Mouse (Mus musculus) CH12.LX (cell line): ENCODE data around the gene Bach2. TPM values are rescaled to one million over a fixed set of nuclear protein-coding genes. Genes with fewer than 3 reads are reported as not detected.

ENCODE experiments used
- DNase-seq: peaks from one replicate; pipeline ENCODE4 v3.0.0-alpha.2; 2013; ENCODE audit errors: extremely low read depth
- H3K27ac ChIP-seq: 2 replicates; pipeline ENCODE4 v1.5.1; 2012; ENCODE audit warnings: low read depth, mild to moderate bottlenecking, control low read depth, moderate library complexity; ENCODE audit not compliant: insufficient read depth
- H3K27me3 ChIP-seq: replicated peaks from 2 replicates; pipeline ENCODE3; 2012; ENCODE audit warnings: inconsistent platforms
- H3K36me3 ChIP-seq, 2 experiments: replicated peaks in 1 of 2; 2 replicates each; pipeline versions ENCODE3 to v1.6.1; 2012; ENCODE audit warnings: inconsistent platforms in 1 of 2, low read length in 1 of 2, mild to moderate bottlenecking in 1 of 2, mixed read lengths in 1 of 2, moderate library complexity in 1 of 2; ENCODE audit not compliant: control insufficient read depth in 1 of 2, insufficient read depth in 1 of 2
- H3K4me1 ChIP-seq, 2 experiments: 2 replicates each; pipeline ENCODE4 v1.6.1; 2012; ENCODE audit warnings: inconsistent platforms in 1 of 2, moderate library complexity in 1 of 2; ENCODE audit not compliant: insufficient read depth in 2 of 2, control insufficient read depth in 1 of 2
- H3K4me2 ChIP-seq: 2 replicates; pipeline ENCODE4 v1.6.1; 2012; ENCODE audit warnings: low read depth, mild to moderate bottlenecking, control low read depth; ENCODE audit not compliant: poor library complexity, insufficient read depth, severe bottlenecking
- H3K4me3 ChIP-seq, 3 experiments: fragments of 150-350 bp in 1 of 3; sonication (generic) in 1 of 3; replicated peaks in 1 of 3; 2 replicates each; pipeline versions ENCODE3 to v1.5.1; 2011 to 2012; ENCODE audit warnings: low read depth in 2 of 3, low read length in 2 of 3, mild to moderate bottlenecking in 2 of 3, moderate library complexity in 2 of 3, control low read depth in 1 of 3, improper control_type of control experiment in 1 of 3, inconsistent platforms in 1 of 3, mixed read lengths in 1 of 3; ENCODE audit not compliant: poor library complexity in 1 of 3
- H3K79me2 ChIP-seq: replicated peaks from 2 replicates; pipeline ENCODE4 v1.6.1; 2012; ENCODE audit warnings: mild to moderate bottlenecking, moderate library complexity; ENCODE audit not compliant: control insufficient read depth, poor library complexity, insufficient read depth, severe bottlenecking; ENCODE audit errors: extremely low read depth
- H3K9ac ChIP-seq: 2 replicates; pipeline ENCODE4 v1.6.1; 2012; ENCODE audit warnings: low read depth, mild to moderate bottlenecking, control low read depth, moderate library complexity; ENCODE audit not compliant: insufficient read depth
- H3K9me3 ChIP-seq: replicated peaks from 2 replicates; pipeline ENCODE3; 2012; ENCODE audit warnings: low read length, inconsistent platforms, mixed read lengths
- BHLHE40 ChIP-seq: IDR thresholded peaks from 2 replicates; pipeline ENCODE4 v1.6.1; 2011; ENCODE audit warnings: mild to moderate bottlenecking, low read depth, low read length, improper control_type of control experiment
- CHD2 ChIP-seq: IDR thresholded peaks from 2 replicates; pipeline ENCODE4 v1.6.1; 2011; ENCODE audit warnings: low read length, improper control_type of control experiment
- E2F4 ChIP-seq: IDR thresholded peaks from 2 replicates; pipeline ENCODE4 v1.6.1; 2011; ENCODE audit warnings: low read depth, low read length, improper control_type of control experiment; ENCODE audit not compliant: insufficient replicate concordance
- GABPA ChIP-seq: IDR thresholded peaks from 2 replicates; pipeline ENCODE4 v1.6.1; 2012; ENCODE audit warnings: low read depth, low read length, improper control_type of control experiment, inconsistent platforms; ENCODE audit not compliant: insufficient replicate concordance
- KAT2A ChIP-seq: IDR thresholded peaks from 2 replicates; pipeline ENCODE4 v1.6.1; 2012; ENCODE audit warnings: low read length, improper control_type of control experiment, inconsistent platforms; ENCODE audit not compliant: insufficient replicate concordance
- MAX ChIP-seq: IDR thresholded peaks from 2 replicates; pipeline ENCODE4 v1.6.1; 2011; ENCODE audit warnings: low read length, improper control_type of control experiment
- MAZ ChIP-seq: IDR thresholded peaks from 2 replicates; pipeline ENCODE4 v1.6.1; 2012; ENCODE audit warnings: low read depth, mild to moderate bottlenecking, inconsistent platforms, low read length, improper control_type of control experiment, moderate library complexity
- NELFE ChIP-seq: IDR thresholded peaks from 2 replicates; pipeline ENCODE4 v1.6.1; 2011; ENCODE audit warnings: low read depth, low read length, improper control_type of control experiment
- NRF1 ChIP-seq: IDR thresholded peaks from 2 replicates; pipeline ENCODE4 v1.6.1; 2014; ENCODE audit warnings: low read depth, mild to moderate bottlenecking, inconsistent platforms, low read length, improper control_type of control experiment, moderate library complexity
- PAX5 ChIP-seq: IDR thresholded peaks from 2 replicates; pipeline ENCODE4 v1.6.1; 2012; ENCODE audit warnings: low read length, inconsistent platforms, mixed read lengths
- POLR2AphosphoS2 ChIP-seq: IDR thresholded peaks from 2 replicates; pipeline ENCODE4 v1.6.1; 2011; ENCODE audit warnings: low read depth, low read length, improper control_type of control experiment
- SMC3 ChIP-seq: IDR thresholded peaks from 2 replicates; pipeline ENCODE4 v1.6.1; 2011; ENCODE audit warnings: low read depth, low read length, improper control_type of control experiment
- UBTF ChIP-seq: IDR thresholded peaks from 2 replicates; pipeline ENCODE4 v1.6.1; 2012; ENCODE audit warnings: low read depth, mild to moderate bottlenecking, inconsistent platforms, low read length, improper control_type of control experiment, moderate library complexity
- ZC3H11A ChIP-seq: IDR thresholded peaks from 2 replicates; pipeline ENCODE4 v1.6.1; 2012; ENCODE audit warnings: low read depth, mild to moderate bottlenecking, inconsistent platforms, low read length, improper control_type of control experiment
- ZKSCAN1 ChIP-seq: IDR thresholded peaks from 2 replicates; pipeline ENCODE4 v1.6.1; 2012; ENCODE audit warnings: low read depth, inconsistent platforms, low read length, improper control_type of control experiment, borderline replicate concordance
- ZMIZ1 ChIP-seq: IDR thresholded peaks from 2 replicates; pipeline ENCODE4 v1.6.1; 2012; ENCODE audit warnings: low read depth, mild to moderate bottlenecking, inconsistent platforms, low read length, improper control_type of control experiment
- ZNF384 ChIP-seq: IDR thresholded peaks from 2 replicates; pipeline ENCODE4 v1.6.1; 2012; ENCODE audit warnings: low read depth, low read length, improper control_type of control experiment, inconsistent platforms
- dilution Hi-C: fragments of 300-500 bp; cut with MboI; formaldehyde crosslinking; loops from 2 replicates; pipeline ENCODE4 v1.14.3; 2020; ENCODE audit warnings: low sequenced_read_pairs; ENCODE audit not compliant: extremely low pct_unique_long_range_greater_than_20kb, extremely low pct_ligation_motif_present
- in situ Hi-C: fragments of 300-500 bp; cut with MboI; formaldehyde crosslinking; loops from 3 replicates; pipeline ENCODE4 v1.14.3; 2019; ENCODE audit warnings: low sequenced_read_pairs, low pct_ligation_motif_present, low pct_unique_long_range_greater_than_20kb, mixed read lengths
- polyA plus RNA-seq: library from polyadenylated mRNA; unstranded; fragments of >175 nt; gene quantifications from 2 replicates; pipeline ENCODE4 v1.2.1, GENCODE M21; 2012; ENCODE audit warnings: low read depth; ENCODE audit not compliant: insufficient read length
- total RNA-seq, 2 experiments: library from RNA; depleted of rRNA; stranded (reverse); fragments of 300-350 nt in 1 of 2; fragments of >200 nt in 1 of 2; gene quantifications; 2 replicates each; pipeline ENCODE4 v1.2.3; 2012 to 2014

Gene Bach2
- total and polyA plus RNA-seq, 3 experiments = 0.11 TPM; not detected in 2

DNA sequence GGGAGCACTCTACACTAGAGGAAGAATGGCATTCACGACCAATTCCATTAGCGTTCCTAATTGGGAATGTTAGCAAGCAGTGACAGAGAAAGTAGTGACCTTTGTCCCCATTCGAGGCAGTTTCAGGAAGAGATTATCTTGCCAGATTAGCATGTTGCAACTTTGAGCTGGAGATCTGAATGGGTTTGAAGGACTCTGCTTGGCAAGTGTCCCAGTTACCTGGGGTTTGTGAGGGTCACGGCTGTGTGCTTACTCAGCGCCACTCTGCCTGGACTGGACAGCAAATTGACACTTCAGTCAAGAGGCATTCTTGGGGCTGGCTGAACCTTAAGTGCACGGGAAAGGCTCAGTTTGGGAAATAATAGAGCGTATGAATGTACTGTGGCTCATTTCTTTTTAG, 8.2 kb downstream of the Bach2 start:
- Histone ChIP-seq H3K4me1 (peaks cover 11 to 35% of the 10 kb centered on the region in 2 experiments), H3K36me3 (no peaks in the 10 kb centered on the region), H3K4me2 (no peak overlapping the region), H3K4me3 (no peak overlapping the region), H3K9me3 (no peaks in the 10 kb centered on the region), H3K27ac (no peak overlapping the region), H3K27me3 (peaks cover 13% of the 10 kb centered on the region), H3K79me2 (no peaks in the 10 kb centered on the region), H3K9ac (no peak overlapping the region)
- no peak for DNase-seq
- in situ Hi-C loops = loop anchor here (10.0 kb wide), 1 partner anchor 192 kb away; no protein-coding TSS in a partner anchor
- dilution Hi-C loops = no loop called here
- no peak for TF ChIP-seq PAX5
- TF ChIP-seq ZMIZ1 = no peak
- TF ChIP-seq E2F4 = no peak
- TF ChIP-seq NRF1 = no peak
- TF ChIP-seq MAX = no peak
- TF ChIP-seq POLR2AphosphoS2 = no peak
- no peak for TF ChIP-seq ZKSCAN1
- TF ChIP-seq NELFE = no peak
- TF ChIP-seq ZC3H11A = no peak

DNA sequence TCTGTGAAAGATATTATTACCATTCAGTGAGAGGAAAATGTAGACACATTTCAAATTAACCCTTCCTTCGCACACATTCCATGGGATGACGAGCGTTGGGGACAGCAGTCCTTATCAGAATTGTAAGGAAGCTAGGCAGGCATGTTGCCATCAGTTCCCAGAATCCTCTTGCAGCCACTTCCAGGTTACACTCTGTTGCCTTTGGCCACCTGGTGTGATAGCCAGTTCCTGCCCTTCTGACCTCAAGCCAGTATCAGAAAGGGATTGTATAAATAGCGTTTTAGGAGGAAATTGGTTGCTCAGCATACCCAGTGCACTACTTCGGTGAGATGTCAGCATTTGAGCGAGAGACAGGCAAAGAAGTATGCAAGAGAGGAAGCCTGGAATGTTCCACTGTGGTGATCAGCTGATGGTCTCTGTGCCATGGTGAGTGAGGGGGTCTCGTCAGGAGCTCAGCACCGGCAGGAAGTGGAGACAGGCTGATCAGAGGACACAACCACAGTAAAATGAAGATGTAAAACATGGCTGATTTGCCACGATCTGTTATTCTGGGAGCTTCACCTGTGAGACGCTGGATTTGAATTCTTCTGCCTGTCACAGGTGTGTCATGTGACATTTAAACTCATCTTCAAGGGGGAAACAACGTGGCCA, 9.0 kb downstream of the Bach2 start:
- no peak for TF ChIP-seq KAT2A
- no peak for TF ChIP-seq BHLHE40
- no peak for TF ChIP-seq ZNF384
- TF ChIP-seq CHD2 = no peak
- TF ChIP-seq SMC3 = no peak
- TF ChIP-seq MAZ = no peak
- no peak for TF ChIP-seq GABPA
- TF ChIP-seq UBTF = no peak
- TF ChIP-seq E2F4 = no peak
- in situ Hi-C loops = loop anchor here (10.0 kb wide), 1 partner anchor 193 kb away; no protein-coding TSS in a partner anchor
- dilution Hi-C loops = no loop called here
- peaks cover 9% of the 10 kb centered on the region for H3K27me3 ChIP-seq
- no peaks in the 10 kb centered on the region for H3K79me2 ChIP-seq
- H3K4me1 ChIP-seq = peaks cover 14 to 35% of the 10 kb centered on the region in 2 experiments
- H3K36me3 ChIP-seq = no peaks in the 10 kb centered on the region
- H3K4me3 ChIP-seq = no peak overlapping the region
- no peaks in the 10 kb centered on the region for H3K9me3 ChIP-seq
- no peak overlapping the region for H3K9ac ChIP-seq
- no peak overlapping the region for H3K27ac ChIP-seq
- H3K4me2 ChIP-seq = no peak overlapping the region
- peak; percentile 3 for DNase-seq
